Comparison of ENCODE assay signal across 9 mouse cellular contexts in the genomic region with DNA sequence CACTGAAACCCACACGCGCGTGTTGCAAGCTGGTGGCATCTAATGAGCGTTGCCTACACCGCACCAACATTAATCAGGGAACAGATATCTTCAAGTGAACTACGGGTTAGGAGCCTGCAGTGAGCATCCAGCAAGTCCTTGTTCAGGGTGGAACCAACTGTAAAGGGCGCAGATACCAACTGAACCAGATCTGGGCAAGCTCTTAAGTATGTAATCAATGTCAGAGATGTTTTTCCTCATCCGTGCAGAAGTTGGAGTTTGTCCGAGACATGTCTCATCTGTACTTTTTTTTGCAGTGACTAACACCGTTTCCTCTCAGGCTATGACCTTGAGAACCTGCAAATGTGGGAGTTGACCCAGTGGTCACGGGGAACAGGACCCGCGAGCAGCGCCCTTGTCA. TPM values are rescaled to one million over a fixed set of nuclear protein-coding genes. Genes with fewer than 3 reads are reported as not detected.
DNase-seq lines count a peak whose midpoint lies in the region; ATAC-seq and TF ChIP-seq lines count a peak whose summit lies in the region.
"Had no signal": no experiment of that assay in that cellular context is flagged by ENCODE, and none has a peak within 500 bp of the region (broad histone marks: within the 10 kb centered on the region; RNA-seq: fewer than 3 reads in every experiment).

No protein-coding gene starts in this region.

- no peak overlapping the region for H3K9ac ChIP-seq in intestine, embryonic 16.5 days (ENCODE audit: low read depth, low read length)
- peak overlapping the region; percentile 50; the same call in 1 of the 2 replicates for H3K9ac ChIP-seq in neural tube, embryonic 14.5 days (replicated peaks; ENCODE audit: low read depth, low read length)

- peak overlapping the region; percentile 85 for H3K27ac ChIP-seq in layer of hippocampus, adult 2 months
- H3K27ac ChIP-seq in forebrain, embryonic 10.5 days: no peak overlapping the region
- no peak overlapping the region for H3K27ac ChIP-seq in intestine, embryonic 16.5 days (ENCODE audit: low read length)
- no peak overlapping the region for H3K27ac ChIP-seq in neural tube, embryonic 14.5 days (ENCODE audit: low read depth, low read length)

- TF ChIP-seq CTCF in layer of hippocampus, adult 2 months (conservative IDR thresholded peaks at IDR 0.05): no peak

- DNase-seq in layer of hippocampus, adult 2 months (ENCODE audit: low spot score in 2 of 2): no peak
- no peak for DNase-seq in layer of hippocampus, adult 11-12 months (ENCODE audit: low spot score)
- no peak for DNase-seq in forebrain, embryonic 10.5 days (ENCODE audit: extremely low spot score, low spot score)
- no peak for DNase-seq in frontal cortex, adult 2 months (ENCODE audit: extremely low spot score in 1 of 2, low spot score in 1 of 2)
- DNase-seq in urinary bladder, postnatal 25 days (ENCODE audit: low spot score): no peak
- DNase-seq in yolk sac, embryonic 10.5 days (ENCODE audit: low spot score): no peak

- WGBS in forebrain, embryonic 10.5 days: 35% methylated on average over 14 of the region's 14 CpGs
- WGBS in intestine, embryonic 16.5 days: 36% methylated on average over 14 of the region's 14 CpGs
- WGBS in neural tube, embryonic 14.5 days: 36% methylated on average over 14 of the region's 14 CpGs

- peak overlapping the region; percentile 71 for H3K4me3 ChIP-seq in layer of hippocampus, adult 2 months
- peak overlapping the region; percentile 53 for H3K4me3 ChIP-seq in forebrain, embryonic 10.5 days
- H3K4me3 ChIP-seq in intestine, embryonic 16.5 days (ENCODE audit: low read length): no peak overlapping the region
- H3K4me3 ChIP-seq in neural tube, embryonic 14.5 days (ENCODE audit: low read depth, low read length): peak overlapping the region; percentile 51

- no peaks in the 10 kb centered on the region for H3K9me3 ChIP-seq in forebrain, embryonic 10.5 days
- no peaks in the 10 kb centered on the region for H3K9me3 ChIP-seq in intestine, embryonic 16.5 days (ENCODE audit: control insufficient read depth, low read length)
- H3K9me3 ChIP-seq in neural tube, embryonic 14.5 days (ENCODE audit: control insufficient read depth, low read length): no peaks in the 10 kb centered on the region

- no peaks in the 10 kb centered on the region for H3K36me3 ChIP-seq in forebrain, embryonic 10.5 days (replicated peaks)
- no peaks in the 10 kb centered on the region for H3K36me3 ChIP-seq in intestine, embryonic 16.5 days (ENCODE audit: control insufficient read depth, insufficient read depth, low read length)
- H3K36me3 ChIP-seq in neural tube, embryonic 14.5 days (ENCODE audit: control insufficient read depth, insufficient read depth, low read length): no peaks in the 10 kb centered on the region

- 0 out of 2 replicates have a peak overlapping the region, but pooled peaks have one; percentile 85 for H3K4me2 ChIP-seq in intestine, embryonic 16.5 days (ENCODE audit: low read depth, low read length)
- H3K4me2 ChIP-seq in neural tube, embryonic 14.5 days (ENCODE audit: low read depth, low read length): peak overlapping the region; percentile 82

- H3K4me1 ChIP-seq in forebrain, embryonic 10.5 days: peaks cover 19% of the 10 kb centered on the region
- H3K4me1 ChIP-seq in intestine, embryonic 16.5 days (ENCODE audit: control insufficient read depth, insufficient read depth, low read length): peaks cover 11% of the 10 kb centered on the region
- no peaks in the 10 kb centered on the region for H3K4me1 ChIP-seq in neural tube, embryonic 14.5 days (ENCODE audit: control insufficient read depth, insufficient read depth, low read length)

- ATAC-seq in intestine, embryonic 16.5 days: no peak
- ATAC-seq in neural tube, embryonic 14.5 days (ENCODE audit: low read depth): peak; percentile 12; the same call in 1 of the 2 replicates

- peaks cover 57% of the 10 kb centered on the region for H3K27me3 ChIP-seq in forebrain, embryonic 10.5 days (ENCODE audit: poor library complexity, severe bottlenecking)
- H3K27me3 ChIP-seq in intestine, embryonic 16.5 days (replicated peaks; ENCODE audit: control insufficient read depth, insufficient read depth, low read length): peaks cover 20% of the 10 kb centered on the region
- H3K27me3 ChIP-seq in neural tube, embryonic 14.5 days (ENCODE audit: control insufficient read depth, insufficient read depth, low read length): peaks cover 16% of the 10 kb centered on the region; the same call in 1 of the 2 replicates

RNA-seq across cellular contexts. Expression of gene Akain1, which starts 0.6 kb away (rescaled TPM):
- 10 to 100 TPM; 15.8 to 16.2 TPM for total RNA-seq in layer of hippocampus, adult 2 months (2021)
- polyA plus RNA-seq in forebrain, embryonic 10.5 days (2016; fragmentation: Nextera tagmentation; extraction: Ambion mirVana): not detected in 2 replicates
- not detected in 2 replicates for polyA plus RNA-seq in intestine, embryonic 16.5 days (2015; fragmentation: Nextera tagmentation; extraction: Ambion mirVana)
- 3.0 and 3.3 TPM in 2 replicates for polyA plus RNA-seq in neural tube, embryonic 14.5 days (2014; fragmentation: Nextera tagmentation; extraction: Ambion mirVana)
- polyA plus RNA-seq in frontal cortex, adult 2 months (2012; rRNA removed): 10.6 and 11.4 TPM in 2 replicates
- polyA plus RNA-seq: erythroblast, embryonic 14.5 days had no signal

RNA-seq across cellular contexts. Expression of gene Zbtb14, which starts 55.6 kb away (rescaled TPM):
- total RNA-seq in layer of hippocampus, adult 2 months (2021): 10 to 100 TPM; 19.7 to 21.5 TPM
- polyA plus RNA-seq in forebrain, embryonic 10.5 days (2016; fragmentation: Nextera tagmentation; extraction: Ambion mirVana): 34.4 and 36.2 TPM in 2 replicates
- 11.9 and 12.0 TPM in 2 replicates for polyA plus RNA-seq in intestine, embryonic 16.5 days (2015; fragmentation: Nextera tagmentation; extraction: Ambion mirVana)
- polyA plus RNA-seq in neural tube, embryonic 14.5 days (2014; fragmentation: Nextera tagmentation; extraction: Ambion mirVana): 23.2 and 31.4 TPM in 2 replicates
- polyA plus RNA-seq in frontal cortex, adult 2 months (2012; rRNA removed): 15.8 and 17.4 TPM in 2 replicates
